Mouse (Mus musculus): Measurements from ENCODE around the gene Pramel5.
"Not testable (repeated sequence)": the region's sequence is repeated elsewhere in the genome, so short reads cannot be mapped to it uniquely, and the experiment has no call there.

Gene Pramel5

DNA sequence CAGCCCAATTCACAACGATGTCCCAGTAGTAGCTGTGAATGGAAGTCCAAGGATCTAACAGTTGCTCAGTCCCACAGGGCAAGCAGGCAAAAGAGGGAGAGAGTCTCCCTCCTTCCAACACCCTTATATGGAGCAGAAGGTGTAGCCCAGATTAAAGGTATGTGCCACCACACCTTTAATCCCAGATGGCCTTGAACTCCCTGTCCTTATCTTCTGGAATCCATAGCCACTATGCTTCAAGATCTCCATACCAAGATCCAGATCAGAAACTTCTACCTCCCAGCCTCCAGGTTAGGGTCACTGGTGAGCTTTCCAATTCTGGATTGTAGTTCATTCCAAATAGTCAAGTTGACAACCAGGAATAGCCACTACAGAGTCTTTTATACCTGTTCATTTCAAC, at the start of gene Pramel5:
Gene Pramel5, minus strand, starts transcription at position 101 of the 400 bp plus-strand sequence.
- not testable (repeated sequence) for TF ChIP-seq GATA4 (IDR thresholded peaks at IDR 0.05; ENCODE audit: insufficient replicate concordance, low read length)

GRCm38 (mm10) chr4:144329949-144330348, 49.7 kb upstream of the Pramel5 start, which contains the start of gene Gm13128:
Gene Gm13128 (plus strand): TSS chr4:144330249.
- TF ChIP-seq GATA4 (IDR thresholded peaks at IDR 0.05; ENCODE audit: insufficient replicate concordance, low read length) = not testable (repeated sequence)

All from liver, adult (tissue).